Mouse (Mus musculus): ENCODE results near the gene Polg.

Gene Polg

GRCm38 (mm10) chr7:79466053-79466901 is at the start of gene Polg:
Gene Polg (minus strand): TSS chr7:79466362.
- DNase-seq (ENCODE audit: low read depth, low spot score), result peak; percentile 99

GRCm38 (mm10) chr7:79515861-79516260 is 49.7 kb upstream of the Polg start:
- DNase-seq (ENCODE audit: low read depth, low spot score), result no peak

GRCm38 (mm10) chr7:79515221-79515743 is 49.1 kb upstream of the Polg start:
- no peak for DNase-seq (ENCODE audit: low read depth, low spot score)

GRCm38 (mm10) chr7:79514361-79514881 is 48.3 kb upstream of the Polg start:
- DNase-seq (ENCODE audit: low read depth, low spot score), result no peak

- DNase-seq (ENCODE audit: low read depth, low spot score), result no peak
Measured at GRCm38 (mm10) chr7:79513466-79513865, 47.3 kb upstream of the Polg start.

GRCm38 (mm10) chr7:79512496-79512895 is 46.3 kb upstream of the Polg start:
- no peak for DNase-seq (ENCODE audit: low read depth, low spot score)

- no peak for DNase-seq (ENCODE audit: low read depth, low spot score)
Measured at GRCm38 (mm10) chr7:79511656-79512055, 45.5 kb upstream of the Polg start.

GRCm38 (mm10) chr7:79511181-79511580 is 45.0 kb upstream of the Polg start:
- DNase-seq (ENCODE audit: low read depth, low spot score), result no peak

GRCm38 (mm10) chr7:79510686-79511085 is 44.5 kb upstream of the Polg start:
- DNase-seq (ENCODE audit: low read depth, low spot score), result no peak

- no peak for DNase-seq (ENCODE audit: low read depth, low spot score)
Measured at GRCm38 (mm10) chr7:79509710-79510109, 43.5 kb upstream of the Polg start.

- DNase-seq (ENCODE audit: low read depth, low spot score), result no peak
Measured at GRCm38 (mm10) chr7:79509235-79509607, 43.1 kb upstream of the Polg start.

GRCm38 (mm10) chr7:79508280-79509234 is 42.4 kb upstream of the Polg start:
- DNase-seq (ENCODE audit: low read depth, low spot score), result no peak

- DNase-seq (ENCODE audit: low read depth, low spot score), result no peak
Measured at GRCm38 (mm10) chr7:79507756-79508155, 41.6 kb upstream of the Polg start.

GRCm38 (mm10) chr7:79507101-79507705 is 41.0 kb upstream of the Polg start:
- DNase-seq (ENCODE audit: low read depth, low spot score), result no peak

GRCm38 (mm10) chr7:79506531-79507090 is 40.4 kb upstream of the Polg start:
- no peak for DNase-seq (ENCODE audit: low read depth, low spot score)

GRCm38 (mm10) chr7:79505876-79506530 is 39.8 kb upstream of the Polg start:
- DNase-seq (ENCODE audit: low read depth, low spot score), result no peak

GRCm38 (mm10) chr7:79505376-79505775 is 39.2 kb upstream of the Polg start:
- DNase-seq (ENCODE audit: low read depth, low spot score), result no peak

GRCm38 (mm10) chr7:79504723-79505122 is 38.6 kb upstream of the Polg start:
- DNase-seq (ENCODE audit: low read depth, low spot score), result peak; percentile 25

GRCm38 (mm10) chr7:79503656-79504250 is 37.6 kb upstream of the Polg start:
- DNase-seq (ENCODE audit: low read depth, low spot score), result no peak

- DNase-seq (ENCODE audit: low read depth, low spot score), result no peak
Measured at GRCm38 (mm10) chr7:79503103-79503455, 36.9 kb upstream of the Polg start.

Measured in CD4-positive, CD25-positive, alpha-beta regulatory T cell, adult 2 months (primary cell).